Mouse (Mus musculus) retina, embryonic 14.5 days (tissue): ENCODE results near the gene Nlgn1.

Experiments
- DNase-seq: peaks from one replicate; pipeline ENCODE4 v3.0.0-alpha.2; 2015; ENCODE audit warnings: low spot score

Nlgn1 gene

GRCm38 (mm10) chr3:26201410-26201809 is 130.8 kb downstream of the Nlgn1 start:
- DNase-seq, result no peak

- no peak for DNase-seq
Measured at GRCm38 (mm10) chr3:26194970-26195369, 137.3 kb downstream of the Nlgn1 start.

GRCm38 (mm10) chr3:26181013-26181412 is 151.2 kb downstream of the Nlgn1 start:
- DNase-seq, result no peak

- DNase-seq, result peak; percentile 71
Measured at GRCm38 (mm10) chr3:26175371-26175770, 156.9 kb downstream of the Nlgn1 start.

- peak; percentile 55 for DNase-seq
Measured at GRCm38 (mm10) chr3:26174257-26174656, 158.0 kb downstream of the Nlgn1 start.

DNA sequence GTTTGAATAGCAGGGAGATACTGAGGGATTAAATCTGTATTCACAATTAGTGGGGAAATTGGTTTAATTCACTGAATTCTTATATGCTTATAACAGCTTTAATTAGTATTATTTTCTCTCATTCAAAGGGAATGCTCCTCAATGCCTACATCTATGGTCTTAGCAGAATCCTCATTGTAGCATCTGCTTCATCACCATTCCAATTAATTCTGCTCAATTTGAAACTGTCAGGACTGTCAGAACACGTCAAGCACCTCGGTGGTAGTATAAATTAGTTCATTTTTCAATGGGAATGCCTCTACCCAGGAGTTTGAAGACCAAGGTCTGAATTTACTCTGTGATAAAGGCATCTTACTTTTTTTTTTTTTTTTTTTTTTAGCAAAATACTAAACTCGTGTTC is 158.6 kb downstream of the Nlgn1 start:
- DNase-seq, result peak; percentile 81

DNA sequence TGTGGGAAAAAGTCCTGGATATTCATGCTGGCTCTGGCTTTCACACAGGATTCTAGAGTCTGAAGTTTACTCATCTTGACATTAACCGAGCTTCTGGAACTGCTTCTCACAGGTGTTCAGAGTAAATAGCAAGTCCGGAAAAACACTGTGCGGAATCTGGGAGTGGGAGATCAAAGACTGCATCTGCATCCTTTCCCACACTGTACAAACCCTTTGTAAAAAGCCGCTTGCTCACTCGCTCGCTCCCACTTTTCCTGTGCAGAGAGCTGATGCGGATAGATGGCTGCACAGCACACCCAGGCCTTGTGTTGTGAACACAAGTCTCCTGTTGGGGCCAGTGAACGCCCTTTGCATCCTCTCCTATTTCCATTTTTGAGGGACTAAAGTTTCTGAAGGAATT is 165.5 kb downstream of the Nlgn1 start:
- DNase-seq, result peak; percentile 46

- DNase-seq, result peak; percentile 94
Measured at GRCm38 (mm10) chr3:26153782-26154181, 178.5 kb downstream of the Nlgn1 start.

DNA sequence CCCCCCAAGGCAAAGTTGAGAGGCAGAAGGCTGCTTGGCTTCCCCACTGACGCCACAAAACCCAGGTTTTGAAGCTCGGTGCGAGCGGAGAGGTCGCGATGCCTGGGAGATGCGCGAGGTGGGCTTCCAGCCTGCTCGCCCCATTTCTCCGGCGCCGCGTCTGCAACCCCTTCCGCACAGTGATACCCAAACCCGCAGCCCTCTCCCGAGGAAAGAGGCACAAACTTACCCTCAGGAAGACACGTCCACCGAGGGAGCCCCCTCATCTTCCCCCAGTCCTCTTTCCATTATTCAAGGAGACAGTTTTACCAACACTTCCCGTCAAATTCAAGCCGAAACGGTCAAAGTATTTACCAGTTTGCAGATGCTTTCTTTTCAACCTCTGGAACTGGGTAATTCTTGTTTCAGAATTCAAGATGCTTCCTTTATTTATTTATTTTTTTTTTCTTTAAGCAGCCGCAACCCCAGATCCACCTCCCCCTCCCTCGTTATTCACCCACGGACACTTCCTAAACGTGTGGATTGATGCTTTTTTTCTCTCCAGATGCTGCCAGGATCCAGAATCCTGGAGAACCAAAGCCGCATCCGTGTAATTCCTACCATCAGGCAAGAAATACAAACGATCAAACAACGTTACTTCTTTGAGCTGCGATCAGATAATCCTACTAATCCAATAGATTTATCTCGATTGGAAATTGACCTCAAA is 179.1 kb downstream of the Nlgn1 start:
- no peak for DNase-seq

DNA sequence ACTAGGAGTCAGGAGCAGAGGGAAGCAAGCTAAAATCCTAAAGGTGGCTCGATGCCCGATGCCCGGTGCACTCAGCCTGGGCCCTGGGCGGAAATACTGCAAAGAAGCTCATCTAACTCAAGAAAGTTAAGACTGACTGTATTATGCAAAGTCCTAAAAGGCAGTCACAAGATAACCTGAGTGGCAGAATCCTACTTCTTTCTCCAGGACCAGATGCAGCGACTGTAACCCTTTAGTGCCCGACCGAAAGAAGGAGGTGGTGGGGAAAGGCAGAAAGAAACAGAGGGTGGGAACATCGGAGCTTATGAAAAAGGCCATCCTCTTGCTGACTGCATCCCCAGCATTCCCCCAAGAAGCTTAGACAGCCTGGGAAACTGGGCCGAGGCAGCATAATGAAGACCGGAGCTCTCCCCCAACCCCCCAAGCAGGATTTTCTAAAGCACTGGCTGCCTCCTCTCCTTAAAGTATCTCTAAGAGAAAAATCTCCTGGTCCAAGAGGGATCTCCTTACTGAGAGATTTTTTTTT is 179.7 kb downstream of the Nlgn1 start:
- DNase-seq, result peak; percentile 74

GRCm38 (mm10) chr3:26151351-26152020 is 180.8 kb downstream of the Nlgn1 start:
- peak; percentile 59 for DNase-seq

DNA sequence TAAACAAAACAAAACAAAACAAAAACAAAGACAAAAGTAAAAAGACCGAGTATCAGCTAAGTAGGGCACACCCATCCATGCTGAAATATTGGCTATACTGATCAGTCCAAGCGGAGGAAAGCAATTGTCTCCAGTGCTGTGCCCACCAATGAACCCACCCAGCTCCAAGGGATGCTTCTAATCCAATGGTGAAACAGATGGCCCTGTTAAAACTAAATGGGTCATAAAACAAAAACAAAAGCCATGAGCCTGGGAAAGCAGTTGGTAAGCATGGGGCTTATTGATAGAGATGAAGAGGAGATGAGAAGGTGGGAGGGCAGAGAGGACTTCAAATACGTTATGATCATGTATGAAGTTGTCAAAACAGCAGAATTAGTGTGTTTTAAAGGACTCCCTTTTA is 186.1 kb downstream of the Nlgn1 start:
- DNase-seq, result peak; percentile 93

DNA sequence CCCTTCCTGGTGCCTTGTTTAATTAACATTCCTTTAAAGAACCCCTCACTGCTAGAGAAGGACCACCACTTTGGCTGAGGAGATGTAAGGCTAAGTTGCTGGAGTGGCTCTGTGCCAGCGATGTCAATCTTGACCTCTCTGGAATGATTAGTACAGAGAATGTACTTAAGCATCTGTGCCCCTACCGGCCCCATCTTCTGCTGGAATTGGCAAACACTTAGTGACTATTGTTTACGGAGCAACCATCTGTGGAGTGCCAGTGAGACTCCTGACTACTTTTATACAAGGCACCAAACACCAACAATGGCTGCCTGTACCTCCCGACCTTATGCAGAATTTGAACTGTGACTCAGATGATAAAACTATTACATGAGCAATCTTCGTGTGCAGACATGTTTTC is 186.8 kb downstream of the Nlgn1 start:
- peak; percentile 82 for DNase-seq

- DNase-seq, result peak; percentile 60
Measured at GRCm38 (mm10) chr3:26141590-26141989, 190.7 kb downstream of the Nlgn1 start.

GRCm38 (mm10) chr3:26134839-26135651 is 197.2 kb downstream of the Nlgn1 start:
- peak; percentile 43 for DNase-seq

- no peak for DNase-seq
Measured at GRCm38 (mm10) chr3:26130919-26131318, 201.3 kb downstream of the Nlgn1 start.

DNA sequence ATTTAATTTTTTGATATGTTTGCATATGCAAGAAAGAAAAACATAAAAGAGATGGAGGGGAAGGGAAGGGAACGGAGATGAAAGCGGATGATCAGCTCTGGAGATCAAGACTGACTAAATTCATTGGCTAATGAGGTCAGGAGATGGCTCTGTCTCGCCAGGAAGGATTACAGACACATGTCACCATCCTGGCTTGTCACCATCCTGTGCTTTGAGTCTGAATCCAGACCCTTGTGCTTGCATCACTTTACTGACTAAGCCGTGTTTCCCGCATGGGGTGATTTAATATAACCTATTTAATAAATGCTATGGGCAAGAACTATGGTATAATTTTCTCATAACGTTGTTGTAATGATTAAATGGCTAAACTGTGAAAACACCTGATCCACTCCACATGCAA is 202.8 kb downstream of the Nlgn1 start:
- DNase-seq, result no peak

DNA sequence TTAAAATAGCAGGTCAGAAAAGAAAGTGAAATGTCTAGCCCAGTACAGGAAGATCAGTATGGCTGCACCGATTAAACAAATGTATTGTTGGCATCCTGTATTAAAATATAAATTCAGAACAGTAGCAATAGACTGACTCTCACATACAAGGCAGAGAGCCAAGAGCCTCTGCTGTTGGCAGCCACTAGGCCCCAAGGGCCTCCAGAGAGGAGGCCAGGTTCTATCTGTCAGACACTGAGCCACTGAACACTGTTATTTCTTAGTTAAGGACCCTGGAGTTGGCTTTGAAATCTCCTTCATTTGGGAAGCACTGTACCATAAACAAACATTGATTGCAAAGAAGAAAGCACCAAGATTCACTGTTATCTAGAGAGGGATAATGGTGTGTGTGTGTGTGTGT is 215.2 kb downstream of the Nlgn1 start:
- no peak for DNase-seq

DNA sequence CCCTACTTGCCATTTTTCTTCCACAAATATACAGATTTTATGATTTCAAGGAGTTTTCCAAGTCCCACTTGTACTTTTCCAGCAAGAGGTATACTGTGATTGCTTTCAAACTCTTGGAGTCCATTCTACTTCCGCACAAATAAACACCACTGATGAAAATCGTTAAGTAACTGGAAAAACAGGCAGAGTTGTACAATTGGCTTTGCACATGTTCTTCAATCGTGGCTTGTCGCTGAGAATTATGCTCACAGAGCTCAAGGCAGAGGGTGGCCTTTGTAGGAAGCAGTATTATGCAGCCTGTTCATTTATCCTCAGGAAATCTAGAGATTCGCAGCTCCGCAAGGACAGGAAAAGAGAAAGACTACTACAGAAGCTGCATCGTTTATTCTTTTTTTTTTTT is 225.9 kb downstream of the Nlgn1 start:
- peak; percentile 76 for DNase-seq

DNA sequence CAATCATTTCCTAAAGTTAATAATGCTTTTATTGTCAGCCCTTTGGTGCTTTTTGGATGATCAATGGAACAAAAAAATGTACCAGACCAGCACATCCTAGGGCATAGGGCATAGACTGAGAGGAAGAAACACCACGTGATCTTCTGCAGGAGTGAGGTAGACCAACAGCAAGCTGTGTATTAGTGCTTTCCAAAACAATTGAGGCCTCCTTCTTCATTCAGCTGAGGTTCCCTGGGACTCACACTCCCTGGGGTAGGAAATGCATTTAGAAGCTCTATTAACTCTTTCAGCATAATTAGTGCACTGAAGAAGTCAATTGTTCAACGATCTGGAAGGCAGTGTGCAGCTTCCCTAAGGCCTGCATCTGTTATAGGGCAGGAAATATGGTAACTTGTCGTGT is 226.7 kb downstream of the Nlgn1 start:
- DNase-seq, result peak; percentile 81

- DNase-seq, result no peak
Measured at GRCm38 (mm10) chr3:26102271-26102670, 230.0 kb downstream of the Nlgn1 start.

DNA sequence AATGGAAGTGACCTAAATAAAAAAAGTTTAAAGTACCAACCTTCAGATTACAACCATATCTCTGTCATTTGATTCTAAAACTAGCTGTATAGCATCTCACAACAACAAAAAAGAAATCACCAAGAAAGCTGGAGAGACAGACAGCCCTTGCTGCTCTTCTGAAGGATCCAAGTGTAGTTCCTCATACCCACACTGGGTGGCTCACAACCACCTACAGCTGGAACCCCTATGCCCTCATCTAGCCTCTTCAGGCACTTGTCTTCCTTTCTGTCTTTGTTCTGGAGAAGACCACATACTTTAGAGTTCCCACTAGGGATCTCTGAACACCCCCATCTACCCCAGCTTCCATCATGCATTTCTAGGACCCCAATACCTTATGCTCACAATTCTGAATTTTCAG is 236.7 kb downstream of the Nlgn1 start:
- DNase-seq, result peak; percentile 54

DNA sequence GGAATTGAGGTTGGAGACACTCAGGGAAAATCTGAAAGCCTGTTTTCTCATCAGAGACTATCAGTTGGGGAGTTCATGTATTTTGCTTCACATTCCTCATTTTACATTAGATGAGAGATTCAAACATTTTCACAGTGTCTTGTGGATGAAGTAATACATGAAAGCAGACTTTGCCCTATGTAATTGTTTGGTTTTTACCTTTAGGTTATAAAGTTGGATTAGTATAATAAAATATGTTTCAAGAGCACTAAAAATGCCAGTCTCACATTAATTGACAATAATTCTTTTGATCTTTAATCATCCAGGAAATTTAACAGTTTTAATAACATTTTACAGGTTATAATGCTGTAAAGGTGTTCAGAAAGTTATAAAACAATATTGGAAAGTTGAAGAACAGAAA is 262.9 kb downstream of the Nlgn1 start:
- no peak for DNase-seq
